Mouse (Mus musculus) urinary bladder, postnatal 4 days (tissue): ENCODE results near the gene Cavin1.

Experiments
- DNase-seq, 2 experiments: peaks; one replicate each; pipeline ENCODE4 v3.0.0; 2021 to 2022; ENCODE audit warnings: low spot score in 2 of 2

Cavin1 gene

DNA sequence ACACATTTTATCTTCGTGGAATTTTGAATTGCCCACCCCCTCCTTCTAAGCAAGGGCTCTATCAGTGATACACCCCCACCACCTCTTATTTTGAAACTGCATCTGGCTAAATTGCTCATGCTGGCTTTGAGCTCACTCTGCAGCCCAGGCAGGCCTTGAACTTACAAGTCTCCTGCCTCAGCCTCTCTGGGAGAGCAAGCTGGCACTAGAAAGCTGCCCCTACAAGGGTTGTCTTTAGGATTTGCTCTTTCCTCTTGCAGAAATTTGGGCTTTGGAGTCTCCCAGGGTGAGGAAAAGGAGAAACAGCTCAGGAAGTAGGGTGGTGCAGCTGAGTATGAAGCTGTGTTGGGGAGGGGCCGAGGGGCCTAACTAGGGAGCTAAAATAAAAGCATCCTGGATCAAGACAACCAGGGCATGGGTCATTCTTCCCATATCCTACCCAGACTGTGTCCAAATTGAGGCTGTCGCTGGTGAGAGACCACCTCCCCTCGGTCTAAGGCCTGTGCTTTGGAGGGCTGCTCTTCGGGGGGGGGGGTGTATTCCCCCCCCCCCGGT is 12.7 kb downstream of the Cavin1 start:
- no peak for DNase-seq

- peak; percentile 77 to 94 for DNase-seq
Observed at GRCm38 (mm10) chr11:100957244-100957643, 13.4 kb downstream of the Cavin1 start.

DNA sequence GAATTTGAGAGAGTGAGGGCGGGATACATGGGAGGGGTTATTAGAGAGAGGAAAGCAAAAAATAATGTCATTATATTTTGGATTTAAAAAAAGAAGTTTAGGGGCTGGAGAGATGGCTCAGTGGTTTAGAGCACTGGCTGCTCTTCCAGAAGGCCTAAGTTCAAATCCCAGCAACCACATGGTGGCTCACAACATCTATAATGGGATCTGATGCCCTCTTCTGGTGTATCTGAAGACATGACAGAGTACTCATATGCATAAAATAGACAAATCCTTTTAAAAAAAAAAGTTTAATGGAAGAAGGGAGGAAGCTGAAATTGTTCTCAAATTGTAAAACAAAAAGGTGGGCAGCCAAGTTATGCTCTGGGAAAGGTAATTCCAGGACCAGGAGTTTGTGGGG is 21.1 kb downstream of the Cavin1 start:
- no peak for DNase-seq

GRCm38 (mm10) chr11:100948317-100948716 is 22.4 kb downstream of the Cavin1 start:
- DNase-seq: no peak

- DNase-seq: no peak
Observed at GRCm38 (mm10) chr11:100947548-100947947, 23.1 kb downstream of the Cavin1 start.

DNA sequence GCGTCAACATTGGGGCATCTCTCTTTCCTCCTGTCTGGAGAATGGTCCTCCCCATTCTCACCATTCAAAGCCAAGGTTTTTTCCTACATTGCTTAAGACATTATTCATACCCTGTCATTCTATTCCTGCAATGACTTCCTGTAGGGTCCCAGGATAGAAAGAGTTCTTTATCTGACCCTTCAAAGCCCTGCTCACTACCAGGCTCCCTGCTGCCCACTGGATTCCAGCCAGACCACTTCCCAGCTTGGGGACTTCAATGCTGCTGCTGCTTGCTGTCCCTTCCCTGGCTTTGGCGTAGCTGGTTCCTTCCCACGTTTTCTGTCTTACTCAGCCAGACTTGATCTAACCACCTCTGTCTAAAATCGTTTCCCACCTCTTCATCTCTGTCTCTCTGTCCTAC is 23.8 kb downstream of the Cavin1 start:
- DNase-seq: no peak

GRCm38 (mm10) chr11:100942388-100942787 is 28.3 kb downstream of the Cavin1 start:
- no peak for DNase-seq

DNA sequence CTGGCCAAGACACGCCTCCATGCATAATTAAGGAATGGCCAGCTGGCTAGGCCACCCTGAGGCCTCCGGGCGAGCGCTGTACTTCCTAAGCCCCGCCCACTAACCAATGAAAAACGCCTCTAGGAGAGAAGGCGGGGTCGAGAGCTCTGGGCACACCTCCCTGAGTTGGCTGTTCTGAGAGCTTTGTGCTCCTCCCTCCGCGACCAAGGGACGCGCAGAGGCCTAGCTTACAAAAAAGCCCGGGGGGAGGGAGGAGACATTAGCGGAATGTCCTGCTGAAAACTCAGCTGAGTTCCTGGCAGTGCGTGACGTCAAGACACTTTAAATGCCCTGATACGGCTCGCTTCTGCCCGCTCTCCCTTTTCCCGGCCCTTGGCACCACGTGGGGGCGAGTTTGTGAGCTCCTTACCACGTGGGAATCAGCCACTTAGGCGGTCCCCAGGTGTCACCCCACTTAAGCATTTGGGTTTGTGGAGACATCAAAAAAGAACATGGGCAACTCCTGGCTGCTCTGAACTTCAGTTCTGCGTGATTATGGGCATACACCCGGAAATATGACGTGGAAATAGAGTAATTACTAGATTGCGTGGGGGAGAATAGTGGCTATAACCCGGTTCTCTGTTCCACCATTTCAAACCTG is 31.1 kb downstream of the Cavin1 start, which contains the start of gene Stat3:
TSS of gene Stat3 (minus strand) at position 29 of the 640 bp plus-strand sequence.
- peak; percentile 99 to 100 for DNase-seq

- no peak for DNase-seq
Observed at GRCm38 (mm10) chr11:100938711-100939511, 31.8 kb downstream of the Cavin1 start.

DNA sequence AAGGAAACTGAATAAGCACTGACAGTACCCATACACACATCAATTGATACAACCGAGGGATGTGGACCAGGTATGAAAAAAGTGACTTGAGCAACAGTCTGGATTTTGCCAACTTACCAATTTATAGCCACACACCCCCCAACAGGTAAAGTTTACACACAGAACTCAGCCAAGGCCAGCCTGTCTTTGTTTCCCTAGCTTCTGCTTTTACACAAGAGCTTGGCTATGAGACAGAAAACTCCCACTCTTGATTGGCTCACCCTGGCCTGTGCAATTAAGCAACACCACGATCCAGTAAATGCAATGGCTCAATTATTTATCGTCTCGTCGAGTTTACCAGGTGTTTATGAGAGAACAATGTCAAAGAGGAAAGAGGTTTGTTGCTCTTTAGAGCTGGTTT is 32.6 kb downstream of the Cavin1 start:
- DNase-seq: no peak

DNA sequence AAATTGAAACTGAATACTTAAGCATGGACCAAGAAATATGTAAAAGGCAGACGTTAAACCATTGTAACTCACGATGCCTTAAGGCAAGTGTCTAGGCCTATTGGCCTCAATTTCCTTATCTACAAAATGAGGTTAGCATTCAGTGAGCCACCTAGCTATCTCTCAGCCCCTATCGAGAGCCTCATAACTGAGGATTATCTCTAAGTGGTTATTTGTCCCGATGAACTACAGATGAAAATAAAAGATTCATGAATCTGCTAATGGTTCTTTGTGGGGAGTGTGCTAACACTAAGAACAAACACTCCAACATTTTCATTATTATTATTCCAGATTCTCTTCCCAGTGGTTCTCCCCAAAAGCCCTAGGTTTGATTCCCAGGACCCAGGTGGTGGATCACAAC is 33.4 kb downstream of the Cavin1 start:
- DNase-seq: no peak

- DNase-seq: no peak
Observed at GRCm38 (mm10) chr11:100935373-100936355, 35.0 kb downstream of the Cavin1 start.

DNA sequence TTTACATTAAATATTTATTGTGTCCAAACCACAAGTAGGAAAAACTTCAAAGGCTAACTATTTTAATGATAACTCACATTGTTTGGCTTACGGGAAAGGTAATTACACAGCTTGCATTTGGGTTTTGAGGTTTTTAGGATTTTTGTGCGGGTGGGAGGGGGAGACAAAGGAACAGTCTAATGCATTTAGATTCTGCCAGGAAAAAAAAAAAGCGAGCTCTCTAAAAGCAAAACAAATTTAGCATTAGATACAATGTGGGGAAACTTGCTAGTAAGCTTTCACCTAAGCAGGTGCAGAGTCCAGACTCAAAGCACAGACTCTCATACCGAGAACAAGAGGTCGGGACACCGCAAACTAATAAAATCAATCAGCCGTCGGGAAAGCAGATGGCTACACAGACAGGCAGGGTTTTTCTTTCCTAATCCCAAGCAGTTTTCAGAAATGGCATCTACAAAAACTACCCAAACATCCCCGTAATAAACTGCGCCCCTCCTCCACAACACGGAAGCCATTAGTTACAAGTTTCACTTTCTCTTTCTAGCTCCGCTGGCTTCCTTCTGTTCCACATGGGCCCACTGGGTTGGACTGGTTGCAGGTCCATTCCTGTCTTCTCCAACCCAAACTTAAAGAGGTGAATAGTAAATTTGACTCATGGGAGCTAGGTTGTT is 39.3 kb downstream of the Cavin1 start:
- no peak for DNase-seq

- DNase-seq: no peak
Observed at GRCm38 (mm10) chr11:100930611-100931010, 40.1 kb downstream of the Cavin1 start.

GRCm38 (mm10) chr11:100927386-100927785 is 43.3 kb downstream of the Cavin1 start:
- no peak for DNase-seq

DNA sequence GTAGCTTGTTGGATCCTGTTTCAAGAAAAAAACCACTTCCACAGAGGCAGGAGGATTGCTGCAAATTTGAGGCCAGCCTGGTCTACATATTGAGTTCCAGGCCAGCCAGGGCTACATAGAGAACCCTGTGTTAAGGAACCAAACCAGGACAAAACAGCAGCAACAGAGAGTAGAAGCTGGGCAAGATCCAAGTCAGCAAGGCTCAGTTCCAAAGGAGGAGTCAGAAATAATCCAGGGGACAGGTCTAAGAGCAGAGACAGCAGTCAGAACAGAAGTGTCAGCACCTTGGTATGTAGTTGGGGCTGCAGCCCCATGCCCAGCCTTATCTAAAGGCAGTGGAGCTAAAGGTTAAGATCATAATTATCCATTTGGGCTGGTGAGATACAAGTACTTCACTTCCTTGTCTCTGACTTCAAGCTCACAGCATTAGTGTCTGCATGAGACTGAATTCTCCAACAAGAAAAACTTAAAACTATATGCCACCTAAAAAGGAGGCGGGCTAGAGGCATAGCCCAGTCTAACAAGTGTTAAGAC is 46.2 kb downstream of the Cavin1 start:
- no peak for DNase-seq

DNA sequence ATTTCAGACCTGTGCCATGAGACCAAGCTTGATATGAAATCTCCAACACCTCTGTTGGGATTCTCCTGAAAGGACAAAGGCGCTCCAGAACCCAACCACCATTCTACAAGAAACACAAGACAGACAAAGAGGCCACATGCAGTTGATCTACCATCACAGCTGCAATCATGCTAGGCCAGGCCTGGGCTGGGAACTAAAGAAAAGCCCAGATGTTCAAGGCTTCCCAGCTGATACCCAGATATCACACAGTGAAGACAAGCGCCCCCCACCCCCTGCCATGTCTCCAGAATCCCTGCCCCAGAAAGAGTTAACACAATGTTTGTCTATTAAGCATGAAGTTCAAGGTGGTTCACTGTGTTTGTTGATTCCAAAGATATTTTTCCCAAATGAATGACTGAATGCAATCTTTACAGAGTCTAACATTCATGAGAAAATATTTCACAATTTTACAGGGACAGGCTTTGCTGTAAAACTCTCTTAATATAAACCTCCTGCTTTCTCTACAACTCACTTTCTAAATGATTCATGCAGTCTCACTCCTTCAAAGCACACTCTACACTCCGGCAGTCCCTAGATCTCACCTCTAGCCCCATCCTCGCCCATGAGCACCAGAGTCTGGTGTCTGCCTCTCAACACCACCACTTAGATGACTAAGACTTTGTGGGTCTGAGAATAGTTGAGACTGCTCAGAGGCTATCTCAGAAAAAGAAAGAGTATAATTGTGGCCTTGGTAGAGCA is 49.6 kb downstream of the Cavin1 start:
- DNase-seq: no peak

GRCm38 (mm10) chr11:100918007-100918406 is 52.7 kb downstream of the Cavin1 start:
- DNase-seq: no peak

DNA sequence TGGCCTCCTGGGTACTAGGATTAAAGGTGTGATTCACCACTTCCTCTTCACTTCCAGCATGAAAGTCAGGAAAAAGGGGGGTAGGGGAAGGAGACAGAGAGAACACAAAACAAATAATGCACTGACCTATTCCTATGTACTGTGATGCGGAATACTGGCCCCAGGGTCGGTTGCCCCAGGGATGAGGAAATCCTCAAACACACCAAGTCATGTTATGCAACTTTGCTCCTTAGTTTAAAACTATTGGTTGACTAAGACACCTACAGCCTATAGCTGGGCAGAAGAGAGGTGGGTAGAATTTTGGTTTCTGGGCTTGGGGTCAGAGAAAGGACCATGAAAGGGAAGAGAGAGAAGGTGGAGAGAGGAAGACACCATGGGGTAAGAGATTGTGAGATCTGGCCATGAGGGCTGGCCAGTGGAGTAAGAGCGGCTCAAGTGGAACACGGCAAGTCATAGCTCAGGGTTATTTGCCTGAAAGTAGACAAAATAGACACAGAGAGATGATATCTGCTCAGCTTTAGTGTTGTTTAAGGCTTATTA is 54.2 kb downstream of the Cavin1 start:
- no peak for DNase-seq

DNA sequence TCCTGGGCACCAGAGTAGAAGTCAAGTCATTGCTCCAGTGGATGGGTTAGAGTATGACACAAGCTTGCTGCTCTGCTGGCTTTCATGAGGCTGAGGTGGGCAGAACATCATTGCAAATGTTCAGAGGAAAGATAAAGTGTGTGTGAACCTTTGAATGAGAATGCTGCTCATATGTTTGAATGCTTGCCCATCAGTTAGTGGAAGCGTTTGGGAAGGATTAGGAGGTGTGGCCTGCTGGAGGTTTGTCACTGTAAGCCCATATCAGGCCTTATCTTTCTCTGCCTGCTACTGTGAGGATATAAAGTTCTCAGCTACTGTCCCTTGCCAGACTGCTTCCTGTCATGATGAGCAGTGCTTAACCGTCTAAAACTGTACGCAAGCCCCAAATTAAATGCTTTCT is 55.6 kb downstream of the Cavin1 start:
- no peak for DNase-seq
